Mouse (Mus musculus): ENCODE results near the gene Cxcr5. TPM values are rescaled to one million over a fixed set of nuclear protein-coding genes. Genes with fewer than 3 reads are reported as not detected.

Gene Cxcr5
- not detected for total RNA-seq (2021)

- intact Hi-C loops (cut with DNase I): no loop called here
These were observed at the start of gene Cxcr5 for GRCm38 (mm10) chr9:44561597-44561996. Gene Cxcr5, minus strand, starts transcription at chr9:44561877.

GRCm38 (mm10) chr9:44610371-44610770, 48.7 kb upstream of the Cxcr5 start:
- DNase-seq: no peak
- intact Hi-C loops (cut with DNase I): no loop called here

More at GRCm38 (mm10) chr9:44561597-44561996, at the start of gene Cxcr5:
- no peak for DNase-seq

GRCm38 (mm10) chr9:44607306-44607705, 45.6 kb upstream of the Cxcr5 start:
- intact Hi-C loops (cut with DNase I): loop anchor here (5.0 kb wide), 1 partner anchor 100 kb away; no protein-coding TSS in a partner anchor
- no peak for DNase-seq

- DNase-seq: no peak
- intact Hi-C loops (cut with DNase I): loop anchor here (5.0 kb wide), 1 partner anchor 99 kb away; no protein-coding TSS in a partner anchor
These were observed 45.0 kb upstream of the Cxcr5 start for GRCm38 (mm10) chr9:44606646-44607045.

- intact Hi-C loops (cut with DNase I): loop anchor here (5.0 kb wide), 1 partner anchor 98 kb away; no protein-coding TSS in a partner anchor
- no peak for DNase-seq
These were observed 44.0 kb upstream of the Cxcr5 start for GRCm38 (mm10) chr9:44605616-44606165.

- peak; percentile 63 for DNase-seq
- intact Hi-C loops (cut with DNase I): loop anchor here (5.0 kb wide), 1 partner anchor 98 kb away; no protein-coding TSS in a partner anchor
These were observed 43.3 kb upstream of the Cxcr5 start, which contains the start of gene Ddx6 for GRCm38 (mm10) chr9:44604779-44605615. Gene Ddx6, plus strand, starts transcription at chr9:44604892.

GRCm38 (mm10) chr9:44604290-44604778, 42.7 kb upstream of the Cxcr5 start:
- intact Hi-C loops (cut with DNase I): no loop called here
- DNase-seq: peak; percentile 87

GRCm38 (mm10) chr9:44603454-44604289, 42.0 kb upstream of the Cxcr5 start:
- intact Hi-C loops (cut with DNase I): no loop called here
- peak; percentile 51 for DNase-seq

GRCm38 (mm10) chr9:44602766-44603165, 41.1 kb upstream of the Cxcr5 start:
- intact Hi-C loops (cut with DNase I): no loop called here
- DNase-seq: no peak

- DNase-seq: no peak
- intact Hi-C loops (cut with DNase I): no loop called here
These were observed 39.1 kb upstream of the Cxcr5 start for GRCm38 (mm10) chr9:44600801-44601200.

GRCm38 (mm10) chr9:44599616-44600015, 37.9 kb upstream of the Cxcr5 start:
- intact Hi-C loops (cut with DNase I): loop anchor here (5.0 kb wide), 1 partner anchor 87 kb away; no protein-coding TSS in a partner anchor
- DNase-seq: no peak

GRCm38 (mm10) chr9:44598899-44599495, 37.3 kb upstream of the Cxcr5 start:
- intact Hi-C loops (cut with DNase I): loop anchor here (5.0 kb wide), 1 partner anchor 87 kb away; no protein-coding TSS in a partner anchor
- peak; percentile 40 for DNase-seq

GRCm38 (mm10) chr9:44597742-44598141, 36.1 kb upstream of the Cxcr5 start:
- intact Hi-C loops (cut with DNase I): loop anchor here (5.0 kb wide), 1 partner anchor 85 kb away; no protein-coding TSS in a partner anchor
- DNase-seq: no peak

GRCm38 (mm10) chr9:44595537-44595930, 33.9 kb upstream of the Cxcr5 start:
- intact Hi-C loops (cut with DNase I): loop anchor here (5.0 kb wide), 1 partner anchor 83 kb away; no protein-coding TSS in a partner anchor
- DNase-seq: no peak

- intact Hi-C loops (cut with DNase I): loop anchor here (5.0 kb wide), 1 partner anchor 83 kb away; no protein-coding TSS in a partner anchor
- DNase-seq: no peak
These were observed 33.3 kb upstream of the Cxcr5 start for GRCm38 (mm10) chr9:44594901-44595536.

GRCm38 (mm10) chr9:44593886-44594285, 32.2 kb upstream of the Cxcr5 start:
- DNase-seq: no peak
- intact Hi-C loops (cut with DNase I): no loop called here

- intact Hi-C loops (cut with DNase I): no loop called here
- DNase-seq: no peak
These were observed 31.5 kb upstream of the Cxcr5 start for GRCm38 (mm10) chr9:44593221-44593620.

GRCm38 (mm10) chr9:44591595-44592188, 30.0 kb upstream of the Cxcr5 start:
- intact Hi-C loops (cut with DNase I): no loop called here
- no peak for DNase-seq

- intact Hi-C loops (cut with DNase I): no loop called here
These were observed 29.3 kb upstream of the Cxcr5 start for GRCm38 (mm10) chr9:44590969-44591368.

More at GRCm38 (mm10) chr9:44590969-44591368, 29.3 kb upstream of the Cxcr5 start:
- no peak for DNase-seq
